Mouse (Mus musculus) liver, embryonic 13.5 days (tissue): ENCODE data around the gene Sipa1l3. TPM values are rescaled to one million over a fixed set of nuclear protein-coding genes. Genes with fewer than 3 reads are reported as not detected.

Experiments
- ATAC-seq: fragments of 200-750 bp; cut with Nextera tagmentation; 2 replicates; pipeline ENCODE4 v1.8.0; 2017; ENCODE audit warnings: low read depth, mild to moderate bottlenecking, moderate number of reproducible peaks, moderate library complexity
- DNase-seq: peaks from one replicate; pipeline ENCODE4 v3.0.0; 2022
- H3K27ac ChIP-seq: fragments of 300-500 bp; sonication (generic); 2 replicates; pipeline ENCODE4 v1.5.1; 2015; ENCODE audit warnings: moderate library complexity, mild to moderate bottlenecking, inconsistent platforms
- H3K27me3 ChIP-seq: fragments of 300-500 bp; sonication (generic); 2 replicates; pipeline ENCODE4 v1.6.1; 2015; ENCODE audit warnings: mild to moderate bottlenecking, inconsistent platforms
- H3K36me3 ChIP-seq: fragments of 300-500 bp; sonication (generic); 2 replicates; pipeline ENCODE4 v1.6.1; 2015; ENCODE audit warnings: mild to moderate bottlenecking, inconsistent platforms
- H3K4me1 ChIP-seq: fragments of 300-500 bp; sonication (generic); replicated peaks from 2 replicates; pipeline ENCODE4 v1.6.1; 2015; ENCODE audit warnings: inconsistent platforms
- H3K4me2 ChIP-seq: fragments of 300-500 bp; sonication (generic); 2 replicates; pipeline ENCODE4 v1.6.1; 2015; ENCODE audit warnings: inconsistent platforms, mild to moderate bottlenecking, moderate library complexity
- H3K4me3 ChIP-seq: fragments of 300-500 bp; sonication (generic); replicated peaks from 2 replicates; pipeline ENCODE4 v1.5.1; 2015; ENCODE audit warnings: mild to moderate bottlenecking, inconsistent platforms
- H3K9ac ChIP-seq: fragments of 300-500 bp; sonication (generic); 2 replicates; pipeline ENCODE4 v1.6.1; 2015; ENCODE audit warnings: mild to moderate bottlenecking, inconsistent platforms
- H3K9me3 ChIP-seq: fragments of 300-500 bp; sonication (generic); replicated peaks from 2 replicates; pipeline ENCODE4 v1.6.1; 2016; ENCODE audit warnings: inconsistent platforms
- WGBS: fragments of 180-500 bp; shearing (Covaris S2); methylation state at CpG from one replicate; pipeline ENCODE4 v1.1.7; 2015; ENCODE audit not compliant: insufficient replicate concordance; 5-methylcytosine and 5-hydroxymethylcytosine counted together
- polyA plus RNA-seq: library from polyadenylated mRNA; unstranded; fragments of >200 nt; fragmentation: Nextera tagmentation; extraction: Ambion mirVana; gene quantifications from 2 replicates; pipeline ENCODE4 v1.2.1, GENCODE M21; 2015

The Sipa1l3 gene
- polyA plus RNA-seq, 1 experiment from 2014 or later, result 2.6 TPM

DNA sequence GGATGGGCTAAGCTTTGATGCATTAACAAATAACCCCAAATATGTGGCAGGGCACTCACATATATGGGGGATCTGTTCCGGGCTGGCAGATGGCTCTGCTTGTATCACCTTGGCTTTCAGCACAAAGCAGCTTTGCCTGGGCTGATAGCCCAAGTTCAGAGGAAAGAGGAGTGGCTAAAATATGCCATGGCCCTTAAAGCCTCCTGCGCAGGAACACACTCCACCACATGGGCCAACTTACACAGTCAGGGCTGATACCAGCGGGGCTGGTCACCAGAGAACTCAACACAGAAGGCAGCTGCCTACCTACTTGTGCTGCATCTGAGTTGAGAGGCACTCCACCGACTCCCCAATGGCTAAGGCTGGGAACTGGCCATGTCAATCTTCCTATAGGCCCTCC is 111.6 kb downstream of the Sipa1l3 start:
- no peak overlapping the region for H3K9ac ChIP-seq
- no peaks in the 10 kb centered on the region for H3K9me3 ChIP-seq
- no peak for DNase-seq
- H3K4me1 ChIP-seq, result peaks cover 11% of the 10 kb centered on the region
- no peaks in the 10 kb centered on the region for H3K36me3 ChIP-seq
- no peak overlapping the region for H3K4me3 ChIP-seq
- H3K27me3 ChIP-seq, result no peaks in the 10 kb centered on the region
- H3K27ac ChIP-seq, result no peak overlapping the region
- H3K4me2 ChIP-seq, result no peak overlapping the region
- 71% methylated on average over 4 of the region's 4 CpGs for WGBS
- ATAC-seq, result no peak

DNA sequence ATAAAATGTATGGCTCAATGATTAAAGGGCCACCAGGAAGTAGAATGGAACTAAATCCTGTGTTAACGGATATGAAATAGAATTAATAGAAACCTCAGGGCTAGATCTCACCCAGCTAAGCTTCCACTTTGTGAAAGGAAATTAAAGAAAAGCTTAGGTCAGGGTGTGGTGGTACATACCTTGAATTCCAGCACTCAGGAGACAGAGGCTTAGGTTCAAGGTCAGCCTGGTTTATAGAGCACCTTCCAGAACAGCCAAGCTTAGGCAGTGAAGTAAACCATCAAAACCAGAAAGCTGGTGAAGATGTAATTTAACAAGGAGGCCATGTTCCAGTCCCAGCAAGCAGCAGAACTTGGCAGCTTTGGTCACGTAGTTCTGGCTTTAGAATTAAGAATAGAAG is 114.3 kb downstream of the Sipa1l3 start:
- ATAC-seq, result no peak
- no peaks in the 10 kb centered on the region for H3K27me3 ChIP-seq
- no peak for DNase-seq
- no peak overlapping the region for H3K4me2 ChIP-seq
- H3K9me3 ChIP-seq, result no peaks in the 10 kb centered on the region
- 76% methylated on average over 2 of the region's 2 CpGs for WGBS
- no peaks in the 10 kb centered on the region for H3K4me1 ChIP-seq
- peaks cover 14% of the 10 kb centered on the region for H3K36me3 ChIP-seq
- no peak overlapping the region for H3K9ac ChIP-seq
- no peak overlapping the region for H3K27ac ChIP-seq
- H3K4me3 ChIP-seq, result no peak overlapping the region

DNA sequence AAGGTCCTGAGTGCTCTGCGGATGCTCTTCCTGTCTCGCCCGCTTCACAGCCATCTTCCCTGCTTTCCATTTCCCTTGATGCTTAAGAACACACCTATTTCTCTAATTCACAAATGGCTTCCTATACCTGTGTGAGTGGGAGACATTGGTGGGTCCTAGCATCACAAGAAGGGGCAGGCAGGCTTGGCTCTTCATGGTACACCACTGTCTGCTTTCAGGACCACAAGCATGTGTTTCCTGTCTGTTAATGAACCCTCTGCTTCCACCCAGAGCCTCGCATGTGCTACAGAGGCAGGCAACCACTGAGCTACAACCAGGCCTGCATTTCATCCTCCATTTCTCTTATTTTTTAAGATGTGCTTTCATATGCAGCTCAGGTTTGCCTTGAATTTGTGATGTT is 116.4 kb downstream of the Sipa1l3 start:
- Histone ChIP-seq H3K27ac (no peak overlapping the region), H3K4me1 (no peaks in the 10 kb centered on the region), H3K9ac (no peak overlapping the region), H3K27me3 (no peaks in the 10 kb centered on the region), H3K4me2 (no peak overlapping the region), H3K4me3 (no peak overlapping the region), H3K36me3 (peaks cover 19% of the 10 kb centered on the region), H3K9me3 (no peaks in the 10 kb centered on the region)
- DNase-seq, result no peak
- no peak for ATAC-seq
- 73% methylated on average over 4 of the region's 4 CpGs for WGBS

DNA sequence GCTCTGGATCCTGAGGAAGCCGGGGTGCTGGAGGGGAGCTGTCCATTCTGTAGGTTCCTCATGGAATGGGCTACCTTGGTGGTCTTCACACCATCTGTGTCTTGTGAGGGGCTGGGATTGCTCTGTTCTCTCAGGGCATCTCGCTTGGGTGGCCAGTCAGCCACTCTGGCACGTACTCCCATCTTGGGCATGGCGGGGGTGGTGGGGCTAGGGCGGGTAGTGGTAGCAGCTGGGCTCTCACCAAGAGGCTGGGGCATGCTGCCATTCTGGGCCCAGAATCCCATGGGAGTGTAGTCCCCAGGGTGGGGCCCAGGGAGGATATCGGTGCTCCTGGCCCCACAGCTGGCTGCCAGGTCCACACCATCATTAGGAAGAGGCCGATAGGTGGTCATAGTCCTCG is 118.0 kb downstream of the Sipa1l3 start:
- WGBS, result 87% methylated on average over 8 of the region's 8 CpGs

DNA sequence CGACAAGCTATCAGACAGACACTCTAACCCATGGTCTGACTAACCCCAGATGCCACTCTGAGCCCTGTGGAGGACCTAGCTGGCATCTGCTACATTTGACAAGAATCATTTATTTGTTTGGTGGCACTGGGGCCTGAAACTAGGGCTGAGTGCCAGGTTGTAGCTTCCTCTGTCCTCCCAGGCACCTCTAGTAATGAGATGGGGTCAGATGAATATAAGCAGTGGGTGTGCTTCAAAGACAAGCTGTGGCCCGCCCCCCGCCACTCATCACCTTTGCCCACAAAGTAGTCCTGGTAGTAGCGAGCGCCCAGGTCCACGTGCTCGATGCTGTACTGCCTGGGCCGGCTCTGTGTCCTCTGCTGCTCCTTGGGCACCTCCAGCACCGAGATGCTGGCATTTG is 119.4 kb downstream of the Sipa1l3 start:
- H3K4me1 ChIP-seq, result no peaks in the 10 kb centered on the region
- no peak overlapping the region for H3K27ac ChIP-seq
- peaks cover 27% of the 10 kb centered on the region for H3K36me3 ChIP-seq
- H3K27me3 ChIP-seq, result no peaks in the 10 kb centered on the region
- WGBS, result 84% methylated on average over 9 of the region's 9 CpGs
- H3K4me3 ChIP-seq, result no peak overlapping the region
- H3K4me2 ChIP-seq, result no peak overlapping the region
- DNase-seq, result no peak
- no peak overlapping the region for H3K9ac ChIP-seq
- no peaks in the 10 kb centered on the region for H3K9me3 ChIP-seq
- ATAC-seq, result no peak

More for the DNA sequence above, 118.0 kb downstream of the Sipa1l3 start:
- Histone ChIP-seq H3K27ac (no peak overlapping the region), H3K27me3 (no peaks in the 10 kb centered on the region), H3K9ac (no peak overlapping the region), H3K4me1 (no peaks in the 10 kb centered on the region), H3K4me2 (no peak overlapping the region), H3K36me3 (peaks cover 24% of the 10 kb centered on the region), H3K4me3 (no peak overlapping the region), H3K9me3 (no peaks in the 10 kb centered on the region)
- no peak for ATAC-seq
- no peak for DNase-seq

DNA sequence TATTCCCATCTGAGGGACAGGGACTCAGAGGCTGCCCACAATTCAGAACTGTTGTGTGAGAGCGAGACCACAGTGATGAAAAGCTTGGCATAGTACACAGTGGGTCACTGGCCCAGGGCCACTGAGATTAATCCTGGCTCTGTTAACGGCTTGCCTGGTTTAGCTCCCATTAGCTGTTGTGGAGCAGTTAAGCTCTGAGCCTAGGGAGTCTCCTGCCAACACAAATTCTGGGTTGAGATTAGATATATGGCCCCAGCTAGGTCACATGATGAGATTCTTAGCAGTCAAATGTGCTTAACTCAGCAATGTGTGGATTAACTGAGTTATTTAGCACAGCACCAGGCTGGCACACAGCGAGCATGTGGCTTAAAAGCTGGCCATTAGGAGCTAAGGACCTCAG is 121.0 kb downstream of the Sipa1l3 start:
- Histone ChIP-seq H3K4me2 (no peak overlapping the region), H3K9me3 (no peaks in the 10 kb centered on the region), H3K36me3 (peaks cover 29% of the 10 kb centered on the region), H3K4me3 (no peak overlapping the region), H3K27ac (no peak overlapping the region), H3K4me1 (peaks cover 13% of the 10 kb centered on the region), H3K9ac (no peak overlapping the region), H3K27me3 (no peaks in the 10 kb centered on the region)
- DNase-seq (no peak), ATAC-seq (no peak)
- WGBS, result 58% methylated on average over 3 of the region's 3 CpGs

DNA sequence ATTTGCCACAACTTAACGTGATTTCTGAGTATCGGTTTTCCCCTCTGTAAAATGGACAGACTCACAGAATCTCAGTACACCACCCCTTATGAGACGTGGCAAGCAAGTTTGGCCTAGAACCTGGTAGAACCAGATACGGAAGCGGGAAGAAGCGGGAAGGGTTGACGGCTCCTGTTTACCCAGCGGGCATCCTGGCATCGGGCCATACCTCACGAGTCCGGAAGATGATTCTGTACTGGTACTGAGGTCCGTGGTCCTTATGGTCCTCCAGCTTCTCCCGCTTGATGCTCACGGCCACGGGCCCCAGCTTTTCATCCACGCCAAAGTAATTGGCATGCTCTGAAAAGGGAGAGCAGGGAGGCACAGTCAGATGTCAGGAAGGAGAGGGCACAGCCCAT is 121.5 kb downstream of the Sipa1l3 start:
- Histone ChIP-seq H3K9me3 (no peaks in the 10 kb centered on the region), H3K9ac (no peak overlapping the region), H3K4me1 (peaks cover 19% of the 10 kb centered on the region), H3K4me2 (no peak overlapping the region), H3K36me3 (peaks cover 29% of the 10 kb centered on the region), H3K4me3 (no peak overlapping the region), H3K27me3 (no peaks in the 10 kb centered on the region), H3K27ac (no peak overlapping the region)
- ATAC-seq (no peak), DNase-seq (no peak)
- WGBS, result 87% methylated on average over 16 of the region's 16 CpGs

DNA sequence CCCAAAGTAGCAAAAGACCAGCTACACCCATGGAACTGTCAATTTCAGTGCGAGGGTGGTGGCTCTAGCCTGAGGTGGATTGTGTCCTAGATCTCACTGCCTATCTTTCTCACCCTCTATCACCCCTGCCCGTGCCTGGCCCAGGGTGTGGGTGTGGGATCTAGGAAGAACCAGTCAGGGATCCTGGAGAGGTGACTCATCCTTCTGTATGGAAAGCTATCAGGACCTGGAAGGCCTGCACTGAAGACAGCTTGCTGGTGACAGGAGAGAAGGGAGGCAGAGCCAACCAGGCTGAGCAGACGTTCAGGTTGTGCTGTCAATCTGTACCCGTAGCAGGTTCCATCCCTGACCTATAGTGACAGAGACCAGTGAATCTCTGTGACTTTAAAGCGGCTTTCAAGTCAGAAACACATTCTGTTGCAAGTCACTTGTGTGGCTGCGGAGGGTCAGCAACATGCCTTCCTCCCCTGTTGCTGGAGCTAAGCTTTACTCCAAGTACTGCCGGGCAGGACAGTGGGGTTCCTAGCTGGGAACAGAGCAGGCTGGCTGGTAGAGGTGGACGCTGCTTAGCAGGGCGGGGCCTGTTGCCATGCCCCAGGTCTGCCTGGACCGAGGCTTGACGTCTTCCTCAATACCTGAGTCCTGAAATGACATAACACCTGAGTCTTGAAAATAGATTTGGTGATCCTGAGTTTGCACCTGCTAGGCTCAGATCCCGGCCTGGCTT is 122.1 kb downstream of the Sipa1l3 start:
- Histone ChIP-seq H3K4me2 (no peak overlapping the region), H3K4me1 (peaks cover 21% of the 10 kb centered on the region), H3K27me3 (no peaks in the 10 kb centered on the region), H3K27ac (no peak overlapping the region), H3K9me3 (no peaks in the 10 kb centered on the region), H3K9ac (no peak overlapping the region), H3K4me3 (no peak overlapping the region), H3K36me3 (peaks cover 29% of the 10 kb centered on the region)
- no peak for DNase-seq
- 82% methylated on average over 12 of the region's 12 CpGs for WGBS
- no peak for ATAC-seq

DNA sequence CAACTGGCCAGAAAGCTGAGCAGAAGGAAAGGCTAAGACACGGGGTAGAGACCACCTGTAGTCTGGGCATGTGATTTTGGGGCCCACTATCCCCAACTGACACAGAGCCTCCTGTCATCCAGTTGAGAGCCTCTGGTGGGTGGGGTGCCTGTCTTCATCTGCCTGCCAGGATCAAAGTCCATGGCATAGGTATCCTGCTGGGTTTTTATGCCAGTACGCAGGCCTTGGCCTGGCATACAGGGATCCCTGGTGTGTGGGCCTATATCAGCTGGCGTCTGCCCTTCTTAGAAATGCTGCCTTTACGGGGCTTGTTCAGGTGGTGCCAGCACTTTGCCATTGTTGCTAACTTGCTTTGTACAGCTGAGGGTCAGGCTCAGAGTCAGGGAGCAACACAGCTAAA is 123.3 kb downstream of the Sipa1l3 start:
- no peaks in the 10 kb centered on the region for H3K9me3 ChIP-seq
- H3K9ac ChIP-seq, result no peak overlapping the region
- no peaks in the 10 kb centered on the region for H3K27me3 ChIP-seq
- H3K36me3 ChIP-seq, result peaks cover 25% of the 10 kb centered on the region
- H3K4me1 ChIP-seq, result peaks cover 27% of the 10 kb centered on the region
- no peak overlapping the region for H3K4me2 ChIP-seq
- ATAC-seq (no peak), DNase-seq (no peak)
- no peak overlapping the region for H3K4me3 ChIP-seq
- WGBS, result 82% methylated on average over 4 of the region's 4 CpGs
- no peak overlapping the region for H3K27ac ChIP-seq

DNA sequence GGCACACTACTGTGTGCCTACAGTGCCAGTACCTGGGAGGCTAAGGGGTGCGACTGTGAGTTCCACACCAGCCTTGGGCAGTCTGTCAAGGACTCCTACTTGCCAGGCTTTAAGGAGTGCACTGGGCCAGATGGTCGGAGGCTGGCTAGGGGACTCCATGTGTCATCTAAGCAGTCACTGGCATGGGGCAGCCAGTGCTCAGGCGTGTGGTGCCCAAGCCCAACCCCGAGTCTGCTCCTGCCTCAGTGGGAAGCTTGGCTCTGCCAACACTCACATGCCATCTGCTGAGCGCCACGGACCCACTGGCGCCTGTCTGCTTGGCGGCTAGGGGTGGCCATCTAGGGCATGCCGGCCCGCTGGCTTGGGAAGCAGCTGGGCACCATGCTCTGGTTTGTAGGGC is 125.1 kb downstream of the Sipa1l3 start:
- ATAC-seq, result no peak
- DNase-seq, result no peak
- Histone ChIP-seq H3K4me1 (peaks cover 31% of the 10 kb centered on the region), H3K36me3 (peaks cover 14% of the 10 kb centered on the region), H3K27ac (no peak overlapping the region), H3K4me3 (no peak overlapping the region), H3K9ac (no peak overlapping the region), H3K9me3 (no peaks in the 10 kb centered on the region), H3K4me2 (no peak overlapping the region), H3K27me3 (no peaks in the 10 kb centered on the region)
- WGBS, result 77% methylated on average over 10 of the region's 10 CpGs

DNA sequence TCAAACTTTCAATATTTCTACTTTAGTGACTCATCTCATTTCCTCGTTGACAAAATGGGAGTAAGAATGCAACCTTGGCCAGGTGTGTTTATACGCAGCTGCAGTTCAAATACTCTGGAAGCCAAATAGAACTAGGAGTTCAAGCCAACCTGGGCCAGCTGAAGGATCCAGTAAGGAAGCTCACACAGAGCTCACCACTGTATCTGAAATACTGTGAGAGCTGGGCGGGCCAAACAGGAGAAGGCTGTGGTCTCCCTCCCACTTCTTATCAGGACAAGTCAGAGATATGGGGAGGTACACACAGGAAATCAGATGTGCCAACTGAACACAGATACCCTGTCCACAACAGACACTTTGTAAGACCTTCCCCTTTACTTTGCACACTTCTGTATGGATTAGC is 125.6 kb downstream of the Sipa1l3 start:
- no peak overlapping the region for H3K4me2 ChIP-seq
- no peak overlapping the region for H3K4me3 ChIP-seq
- H3K9ac ChIP-seq, result no peak overlapping the region
- no peak for DNase-seq
- no peaks in the 10 kb centered on the region for H3K27me3 ChIP-seq
- no peak overlapping the region for H3K27ac ChIP-seq
- ATAC-seq, result peak; percentile 80
- peaks cover 31% of the 10 kb centered on the region for H3K4me1 ChIP-seq
- H3K36me3 ChIP-seq, result peaks cover 14% of the 10 kb centered on the region
- 40% methylated on average over 3 of the region's 3 CpGs for WGBS
- no peaks in the 10 kb centered on the region for H3K9me3 ChIP-seq

DNA sequence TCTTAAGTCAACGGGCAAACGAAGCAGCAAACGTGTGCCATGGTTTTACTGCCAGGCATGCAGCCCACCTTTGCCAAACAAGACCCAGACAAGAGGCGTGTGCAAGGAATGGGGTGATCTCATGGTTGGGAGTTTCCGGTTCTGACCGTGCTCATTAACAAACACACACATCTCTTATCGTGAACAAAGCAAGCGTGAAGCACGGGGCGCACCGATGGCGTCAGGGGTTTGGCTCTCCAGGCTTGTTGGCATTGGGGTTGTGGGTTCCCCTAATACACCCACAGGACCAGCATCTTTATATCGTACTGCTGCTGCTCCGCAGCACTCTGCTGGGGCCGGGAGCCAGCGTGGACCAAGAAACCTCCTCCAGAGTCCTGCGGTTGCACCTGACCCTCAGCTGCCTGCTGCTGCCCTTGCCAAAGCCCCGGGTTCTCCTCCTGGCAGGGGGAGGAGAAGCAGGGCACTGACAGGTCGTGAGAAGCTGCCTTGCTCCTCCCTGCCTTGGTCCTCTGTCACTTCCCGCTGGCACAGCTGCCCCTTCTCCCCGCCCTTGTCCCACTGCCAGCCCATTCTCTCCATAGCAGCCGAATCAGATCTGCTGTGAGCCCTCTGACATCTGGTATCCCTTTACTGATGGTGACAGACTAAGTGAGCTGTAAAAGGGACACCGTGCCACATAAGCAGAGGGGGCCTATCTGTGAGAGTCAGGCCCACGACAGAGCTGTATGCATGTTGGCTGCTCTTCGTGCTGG is 126.5 kb downstream of the Sipa1l3 start:
- Histone ChIP-seq H3K9me3 (no peaks in the 10 kb centered on the region), H3K4me2 (no peak overlapping the region), H3K27me3 (no peaks in the 10 kb centered on the region), H3K9ac (no peak overlapping the region), H3K36me3 (peaks cover 14% of the 10 kb centered on the region), H3K4me1 (peaks cover 31% of the 10 kb centered on the region), H3K4me3 (no peak overlapping the region), H3K27ac (no peak overlapping the region)
- ATAC-seq, result no peak
- DNase-seq, result no peak
- WGBS, result 72% methylated on average over 25 of the region's 25 CpGs
